Mouse (Mus musculus) lung, embryonic 16.5 days (tissue): ENCODE measurements around the gene Gm4131. TPM values are rescaled to one million over a fixed set of nuclear protein-coding genes. Genes with fewer than 3 reads are reported as not detected.

Source experiments
- ATAC-seq: fragments of 200-750 bp; cut with Nextera tagmentation; 2 replicates; pipeline ENCODE4 v1.8.0; 2017; ENCODE audit warnings: low read depth, mild to moderate bottlenecking, moderate library complexity
- H3K27ac ChIP-seq: fragments of 300-500 bp; sonication (generic); 2 replicates; pipeline ENCODE4 v1.5.1; 2014; ENCODE audit warnings: mild to moderate bottlenecking, control low read depth, low read length
- H3K27me3 ChIP-seq: fragments of 300-500 bp; sonication (generic); 2 replicates; pipeline ENCODE4 v1.6.1; 2014; ENCODE audit warnings: low read depth, low read length, mixed read lengths; ENCODE audit not compliant: control insufficient read depth, insufficient read depth
- H3K36me3 ChIP-seq: fragments of 300-500 bp; sonication (generic); 2 replicates; pipeline ENCODE4 v1.6.1; 2014; ENCODE audit warnings: low read length; ENCODE audit not compliant: control insufficient read depth, insufficient read depth
- H3K4me1 ChIP-seq: fragments of 300-500 bp; sonication (generic); replicated peaks from 2 replicates; pipeline ENCODE4 v1.6.1; 2014; ENCODE audit warnings: low read length, mixed read lengths; ENCODE audit not compliant: control insufficient read depth, insufficient read depth
- H3K4me2 ChIP-seq: fragments of 300-500 bp; sonication (generic); 2 replicates; pipeline ENCODE4 v1.6.1; 2014; ENCODE audit warnings: low read depth, low read length, control low read depth
- H3K4me3 ChIP-seq: fragments of 300-500 bp; sonication (generic); 2 replicates; pipeline ENCODE4 v1.5.1; 2014; ENCODE audit warnings: mild to moderate bottlenecking, low read length, control low read depth
- H3K9ac ChIP-seq: fragments of 300-500 bp; sonication (generic); 2 replicates; pipeline ENCODE4 v1.6.1; 2014; ENCODE audit warnings: low read length, control low read depth
- H3K9me3 ChIP-seq: fragments of 300-500 bp; sonication (generic); 2 replicates; pipeline ENCODE4 v1.6.1; 2016; ENCODE audit warnings: low read length; ENCODE audit not compliant: control insufficient read depth
- WGBS: fragments of 180-500 bp; shearing (Covaris S2); extraction: QIAGEN DNeasy Blood & Tissue Kit; methylation state at CpG from one replicate; pipeline ENCODE4 v1.1.7; 2014; 5-methylcytosine and 5-hydroxymethylcytosine counted together
- polyA plus RNA-seq: library from polyadenylated mRNA; unstranded; fragments of >200 nt; fragmentation: Nextera tagmentation; extraction: Ambion mirVana; gene quantifications from 2 replicates; pipeline ENCODE4 v1.2.1, GENCODE M21; 2015

Gene Gm4131
- polyA plus RNA-seq, 1 experiment from 2014 or later: not detected

GRCm38 (mm10) chr14:62488270-62488669 is 78.5 kb downstream of the Gm4131 start:
- Histone ChIP-seq H3K27ac (no peak overlapping the region), H3K36me3 (no peaks in the 10 kb centered on the region), H3K4me3 (no peak overlapping the region), H3K27me3 (no peaks in the 10 kb centered on the region), H3K9me3 (no peaks in the 10 kb centered on the region), H3K4me1 (no peaks in the 10 kb centered on the region), H3K9ac (no peak overlapping the region), H3K4me2 (no peak overlapping the region)
- WGBS: 82% methylated on average over 7 of the region's 7 CpGs
- ATAC-seq: no peak

- no peak for ATAC-seq
- H3K27ac ChIP-seq: no peak overlapping the region
- no peaks in the 10 kb centered on the region for H3K36me3 ChIP-seq
- H3K4me1 ChIP-seq: no peaks in the 10 kb centered on the region
- no peaks in the 10 kb centered on the region for H3K27me3 ChIP-seq
- H3K4me3 ChIP-seq: no peak overlapping the region
- no peak overlapping the region for H3K4me2 ChIP-seq
- 35% methylated on average over 8 of the region's 8 CpGs for WGBS
- no peak overlapping the region for H3K9ac ChIP-seq
- H3K9me3 ChIP-seq: no peaks in the 10 kb centered on the region
These were observed 85.3 kb downstream of the Gm4131 start for GRCm38 (mm10) chr14:62481381-62481780.

DNA sequence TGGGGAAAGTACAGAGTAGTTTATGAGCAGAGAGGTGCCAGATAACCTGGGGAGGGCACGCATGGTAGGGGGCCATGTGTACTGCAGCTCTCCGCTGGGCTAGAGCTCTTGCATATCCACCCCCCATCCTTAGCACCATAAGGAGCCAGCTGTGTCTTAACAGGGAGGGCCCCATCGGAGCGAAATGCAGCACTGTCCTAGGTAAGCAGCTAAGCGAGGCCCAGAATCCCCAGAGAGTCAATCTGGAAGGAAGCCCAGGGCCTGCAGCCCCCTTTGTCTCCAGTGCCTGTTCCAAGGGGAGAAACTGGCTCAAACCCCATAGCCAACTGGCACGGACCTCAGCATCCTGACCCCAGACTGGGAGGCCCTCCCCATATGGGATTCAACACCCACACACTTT is 87.3 kb downstream of the Gm4131 start:
- 27% methylated on average over 6 of the region's 6 CpGs for WGBS
- Histone ChIP-seq H3K27ac (no peak overlapping the region), H3K4me2 (no peak overlapping the region), H3K4me3 (no peak overlapping the region), H3K9ac (no peak overlapping the region), H3K36me3 (no peaks in the 10 kb centered on the region), H3K27me3 (no peaks in the 10 kb centered on the region), H3K9me3 (no peaks in the 10 kb centered on the region), H3K4me1 (no peaks in the 10 kb centered on the region)
- no peak for ATAC-seq

- H3K27ac ChIP-seq: no peak overlapping the region
- no peaks in the 10 kb centered on the region for H3K27me3 ChIP-seq
- H3K4me3 ChIP-seq: no peak overlapping the region
- H3K9ac ChIP-seq: no peak overlapping the region
- 50% methylated on average over 1 of the region's 1 CpGs for WGBS
- no peaks in the 10 kb centered on the region for H3K4me1 ChIP-seq
- no peaks in the 10 kb centered on the region for H3K36me3 ChIP-seq
- ATAC-seq: no peak
- no peaks in the 10 kb centered on the region for H3K9me3 ChIP-seq
- no peak overlapping the region for H3K4me2 ChIP-seq
These were observed 92.2 kb downstream of the Gm4131 start for GRCm38 (mm10) chr14:62474481-62474880.

- ATAC-seq: no peak
- no peaks in the 10 kb centered on the region for H3K27me3 ChIP-seq
- no peak overlapping the region for H3K4me2 ChIP-seq
- H3K4me3 ChIP-seq: no peak overlapping the region
- no peaks in the 10 kb centered on the region for H3K4me1 ChIP-seq
- WGBS: 73% methylated on average over 2 of the region's 2 CpGs
- H3K9me3 ChIP-seq: no peaks in the 10 kb centered on the region
- H3K36me3 ChIP-seq: no peaks in the 10 kb centered on the region
- no peak overlapping the region for H3K27ac ChIP-seq
- no peak overlapping the region for H3K9ac ChIP-seq
These were observed 94.7 kb downstream of the Gm4131 start for GRCm38 (mm10) chr14:62472061-62472460.

- H3K4me2 ChIP-seq: no peak overlapping the region
- 89% methylated on average over 5 of the region's 5 CpGs for WGBS
These were observed 98.0 kb downstream of the Gm4131 start for GRCm38 (mm10) chr14:62468753-62469125.

GRCm38 (mm10) chr14:62468119-62468752 is 98.5 kb downstream of the Gm4131 start:
- H3K9me3 ChIP-seq: no peaks in the 10 kb centered on the region
- H3K36me3 ChIP-seq: no peaks in the 10 kb centered on the region
- no peak overlapping the region for H3K4me2 ChIP-seq
- no peak overlapping the region for H3K4me3 ChIP-seq
- H3K27me3 ChIP-seq: no peaks in the 10 kb centered on the region
- no peak overlapping the region for H3K27ac ChIP-seq
- no peak for ATAC-seq
- 59% methylated on average over 6 of the region's 6 CpGs for WGBS
- H3K9ac ChIP-seq: no peak overlapping the region
- 0 out of 2 replicates have a peak, but pooled peaks cover 3% of the 10 kb centered on the region for H3K4me1 ChIP-seq

More at GRCm38 (mm10) chr14:62468753-62469125, 98.0 kb downstream of the Gm4131 start:
- Histone ChIP-seq H3K4me1 (0 out of 2 replicates have a peak, but pooled peaks cover 3% of the 10 kb centered on the region), H3K36me3 (no peaks in the 10 kb centered on the region), H3K9me3 (no peaks in the 10 kb centered on the region), H3K9ac (no peak overlapping the region), H3K27me3 (no peaks in the 10 kb centered on the region), H3K27ac (no peak overlapping the region), H3K4me3 (no peak overlapping the region)
- ATAC-seq: no peak

DNA sequence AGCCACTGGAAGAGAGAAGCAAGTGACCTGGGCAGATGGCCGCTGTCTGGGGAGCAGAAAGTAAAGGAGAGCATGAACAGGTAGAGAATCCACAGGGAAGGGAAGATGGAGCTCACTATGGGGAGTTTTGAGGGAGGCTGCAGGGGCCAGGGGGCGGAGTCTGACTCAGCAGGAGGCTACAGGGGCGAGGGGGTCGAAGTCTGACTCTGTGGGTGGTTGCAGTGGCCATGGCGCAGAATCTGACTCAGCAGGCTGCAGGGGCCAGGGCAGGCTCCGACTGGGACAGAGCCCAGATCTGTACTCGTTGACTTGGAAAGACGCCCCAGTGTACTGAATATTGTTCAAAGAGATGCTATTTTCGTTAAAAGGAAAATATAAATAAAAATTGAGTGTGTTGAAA is 101.8 kb downstream of the Gm4131 start:
- H3K4me3 ChIP-seq: no peak overlapping the region
- WGBS: 20% methylated on average over 9 of the region's 9 CpGs
- peak; percentile 90 for ATAC-seq
- no peak overlapping the region for H3K27ac ChIP-seq
- H3K9ac ChIP-seq: no peak overlapping the region
- no peaks in the 10 kb centered on the region; the same call in 1 of the 2 replicates for H3K9me3 ChIP-seq
- H3K4me2 ChIP-seq: 0 out of 2 replicates have a peak overlapping the region, but pooled peaks have one; percentile 18
- H3K36me3 ChIP-seq: no peaks in the 10 kb centered on the region
- H3K27me3 ChIP-seq: no peaks in the 10 kb centered on the region
- H3K4me1 ChIP-seq: 0 out of 2 replicates have a peak, but pooled peaks cover 3% of the 10 kb centered on the region

DNA sequence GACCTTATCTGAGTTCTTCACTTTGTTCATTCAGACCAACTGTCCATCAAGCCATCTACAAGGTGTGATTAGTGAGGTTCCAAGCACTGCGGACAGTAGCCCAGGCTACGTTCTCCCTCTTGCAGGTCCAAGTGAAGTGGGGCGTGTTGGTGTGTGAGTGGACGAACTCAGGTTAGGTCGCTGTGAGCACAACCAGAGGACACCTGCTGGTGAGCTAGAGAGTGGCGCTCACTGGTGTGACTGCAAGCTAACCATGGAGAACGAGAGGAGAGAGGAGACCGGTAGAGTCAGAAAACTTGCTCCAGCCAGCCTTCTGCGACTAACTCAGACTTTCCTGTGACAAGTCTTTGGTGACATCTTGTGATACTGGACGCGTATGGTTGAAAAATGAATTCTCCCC is 107.2 kb downstream of the Gm4131 start:
- WGBS: 49% methylated on average over 11 of the region's 11 CpGs
- ATAC-seq: no peak
- H3K27me3 ChIP-seq: no peaks in the 10 kb centered on the region

More for the DNA sequence above, 107.2 kb downstream of the Gm4131 start:
- Histone ChIP-seq H3K36me3 (no peaks in the 10 kb centered on the region), H3K4me2 (no peak overlapping the region), H3K27ac (no peak overlapping the region), H3K4me3 (no peak overlapping the region), H3K4me1 (peaks cover 8% of the 10 kb centered on the region; the same call in 1 of the 2 replicates), H3K9me3 (no peaks in the 10 kb centered on the region; the same call in 1 of the 2 replicates), H3K9ac (no peak overlapping the region)
